Comparison of ENCODE assay signal across 7 mouse cellular contexts in the genomic region with DNA sequence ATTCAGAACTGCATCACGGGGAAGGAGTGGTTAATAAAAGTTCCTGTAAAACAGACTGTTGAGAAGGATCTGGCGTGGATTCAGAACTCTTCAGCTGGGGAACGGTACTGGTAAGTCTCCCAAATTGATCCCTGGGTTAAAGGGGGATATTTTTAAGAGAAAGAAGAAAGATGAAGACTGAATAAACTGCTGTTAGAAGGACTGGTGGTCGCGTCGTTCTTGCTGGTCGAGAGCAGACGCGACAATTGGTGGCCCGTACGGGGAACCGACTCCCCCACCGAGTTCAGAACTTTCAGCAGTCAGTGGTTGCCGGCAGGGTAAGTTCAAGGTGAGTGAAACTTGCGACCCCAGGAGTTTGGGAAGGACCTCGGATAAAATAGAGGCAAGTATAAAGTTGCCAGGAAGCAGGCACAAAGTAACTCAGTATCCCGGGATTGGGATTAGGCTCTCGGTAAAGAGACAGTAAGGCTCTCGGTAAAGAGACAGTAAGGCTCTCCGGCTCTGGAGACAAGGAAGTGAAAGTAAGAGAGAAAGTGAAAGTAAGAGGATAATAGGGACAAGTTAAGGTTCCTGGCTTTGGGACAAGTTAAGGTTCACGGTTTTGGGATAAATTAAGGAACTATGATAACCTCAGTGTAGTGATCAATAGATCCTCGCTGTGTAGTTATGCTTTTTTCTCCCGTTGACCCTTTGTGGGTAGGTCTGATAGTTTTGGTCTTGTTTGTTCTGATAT. TPM values are rescaled to one million over a fixed set of nuclear protein-coding genes. Genes with fewer than 3 reads are reported as not detected.
DNase-seq lines count a peak whose midpoint lies in the region; TF ChIP-seq lines count a peak whose summit lies in the region.
"Not testable (repeated sequence)": the region's sequence is repeated elsewhere in the genome, so short reads cannot be mapped to it uniquely, and the experiment has no call there.

No protein-coding gene starts in this region.

- not testable (repeated sequence) for H3K4me3 ChIP-seq in left cerebral cortex, adult 2 months

- intact Hi-C loops in left cerebral cortex, adult 2 months (cut with DNase I) = not testable (repeated sequence)

- not testable (repeated sequence) for H3K27ac ChIP-seq in left cerebral cortex, adult 2 months

- peak; percentile 46 to 56 for DNase-seq in frontal cortex, adult 2 months (ENCODE audit: extremely low spot score in 1 of 2, low spot score in 1 of 2)
- DNase-seq in heart, adult 9 months (ENCODE audit: low spot score in 2 of 2) = peak; percentile 77 to 78
- DNase-seq in kidney, postnatal 25 days = peak; percentile 34 to 52
- peak; percentile 22 to 35 for DNase-seq in left cerebral cortex, adult 2 months (ENCODE audit: extremely low spot score in 1 of 2, low spot score in 2 of 2)
- peak; percentile 39 to 45 for DNase-seq in monocyte, adult 2 months (ENCODE audit: low read depth in 1 of 2, low spot score in 2 of 2)
- peak; percentile 57 for DNase-seq in testis, postnatal 10 days (ENCODE audit: low spot score)
- DNase-seq in urinary bladder, postnatal 25 days (ENCODE audit: low spot score) = peak; percentile 39

- TF ChIP-seq CTCF in left cerebral cortex, adult 2 months (IDR thresholded peaks at IDR 0.05) = not testable (repeated sequence)

RNA-seq across cellular contexts. Expression of a gene that starts 30.7 kb away (rescaled TPM):
- polyA plus RNA-seq in frontal cortex, adult 2 months (2012; rRNA removed) = 10.8 and 12.8 TPM in 2 replicates
- total RNA-seq in left cerebral cortex, adult 2 months (2021) = 10 to 100 TPM; 11.8 to 12.6 TPM

RNA-seq across cellular contexts. Expression of a gene that starts 50.2 kb away (rescaled TPM):
- 204 and 207 TPM in 2 replicates for polyA plus RNA-seq in frontal cortex, adult 2 months (2012; rRNA removed)
- 10 to 100 TPM; 87.8 to 99.8 TPM for total RNA-seq in left cerebral cortex, adult 2 months (2021)
